Comparison of ENCODE assay signal across 8 mouse cellular contexts in genomic region chr9:48836566-48836930, GRCm38 (mm10). TPM values are rescaled to one million over a fixed set of nuclear protein-coding genes. Genes with fewer than 3 reads are reported as not detected.
A peak's percentile ranks its signal among the peaks of the same experiment; 100 is the strongest.
DNase-seq lines count a peak whose midpoint lies in the region; ATAC-seq lines count a peak whose summit lies in the region.

No protein-coding gene starts in this region.

- ATAC-seq in kidney, embryonic 15.5 days (replicated peaks; ENCODE audit: low FRiP score): no peak; the same call in 1 of the 2 replicates
- ATAC-seq in embryonic facial prominence, embryonic 12.5 days (ENCODE audit: insufficient number of reproducible peaks, insufficient read depth, low FRiP score, low TSS enrichment): no peak
- peak; percentile 9; the same call in 1 of the 2 replicates for ATAC-seq in hindbrain, embryonic 15.5 days (ENCODE audit: low FRiP score, low read depth)
- ATAC-seq in midbrain, embryonic 14.5 days (ENCODE audit: low FRiP score, low TSS enrichment): peak; percentile 22; the same call in 1 of the 2 replicates
- no peak for ATAC-seq in megakaryocyte progenitor cell, adult 5-6 weeks (replicated peaks; ENCODE audit: poor library complexity)

- no peaks in the 10 kb centered on the region for H3K9me3 ChIP-seq in kidney, embryonic 15.5 days (replicated peaks)
- no peaks in the 10 kb centered on the region for H3K9me3 ChIP-seq in embryonic facial prominence, embryonic 12.5 days
- H3K9me3 ChIP-seq in hindbrain, embryonic 15.5 days: no peaks in the 10 kb centered on the region
- H3K9me3 ChIP-seq in midbrain, embryonic 14.5 days (ENCODE audit: control insufficient read depth, low read length): no peaks in the 10 kb centered on the region

- H3K36me3 ChIP-seq in kidney, embryonic 15.5 days: no peaks in the 10 kb centered on the region
- no peaks in the 10 kb centered on the region for H3K36me3 ChIP-seq in embryonic facial prominence, embryonic 12.5 days
- H3K36me3 ChIP-seq in hindbrain, embryonic 15.5 days: no peaks in the 10 kb centered on the region
- H3K36me3 ChIP-seq in midbrain, embryonic 14.5 days (ENCODE audit: control insufficient read depth, insufficient read depth, low read length): no peaks in the 10 kb centered on the region

- peaks cover 91% of the 10 kb centered on the region for H3K27me3 ChIP-seq in kidney, embryonic 15.5 days
- H3K27me3 ChIP-seq in embryonic facial prominence, embryonic 12.5 days: peaks cover 70% of the 10 kb centered on the region
- H3K27me3 ChIP-seq in hindbrain, embryonic 15.5 days: peaks cover 15% of the 10 kb centered on the region
- H3K27me3 ChIP-seq in midbrain, embryonic 14.5 days (ENCODE audit: control insufficient read depth, insufficient read depth, low read length): peaks cover 11% of the 10 kb centered on the region

- peak overlapping the region; percentile 64 for H3K4me3 ChIP-seq in kidney, embryonic 15.5 days (replicated peaks)
- peak overlapping the region; percentile 60 for H3K4me3 ChIP-seq in embryonic facial prominence, embryonic 12.5 days
- peak overlapping the region; percentile 81 for H3K4me3 ChIP-seq in hindbrain, embryonic 15.5 days
- peak overlapping the region; percentile 68 for H3K4me3 ChIP-seq in midbrain, embryonic 14.5 days (replicated peaks; ENCODE audit: low read depth, low read length)

- WGBS in kidney, embryonic 15.5 days: 1% methylated on average over 12 of the region's 12 CpGs
- 2% methylated on average over 12 of the region's 12 CpGs for WGBS in embryonic facial prominence, embryonic 12.5 days
- under 1% methylated on average over 12 of the region's 12 CpGs for WGBS in hindbrain, embryonic 15.5 days
- whole genome bisulfite sequencing in midbrain, embryonic 14.5 days: 2% methylated on average over 12 of the region's 12 CpGs

- peak overlapping the region; percentile 50; the same call in 1 of the 2 replicates for H3K9ac ChIP-seq in kidney, embryonic 15.5 days
- peak overlapping the region; percentile 69; the same call in 1 of the 2 replicates for H3K9ac ChIP-seq in embryonic facial prominence, embryonic 12.5 days
- peak overlapping the region; percentile 61 for H3K9ac ChIP-seq in hindbrain, embryonic 15.5 days
- peak overlapping the region; percentile 67 for H3K9ac ChIP-seq in midbrain, embryonic 14.5 days (replicated peaks; ENCODE audit: low read length)

- peak overlapping the region; percentile 98 for H3K4me2 ChIP-seq in kidney, embryonic 15.5 days
- peak overlapping the region; percentile 96 for H3K4me2 ChIP-seq in embryonic facial prominence, embryonic 12.5 days (replicated peaks)
- peak overlapping the region; percentile 99 for H3K4me2 ChIP-seq in hindbrain, embryonic 15.5 days
- peak overlapping the region; percentile 99 for H3K4me2 ChIP-seq in midbrain, embryonic 14.5 days (ENCODE audit: low read length)

- peaks cover 33% of the 10 kb centered on the region for H3K4me1 ChIP-seq in kidney, embryonic 15.5 days
- H3K4me1 ChIP-seq in embryonic facial prominence, embryonic 12.5 days: peaks cover 24% of the 10 kb centered on the region
- H3K4me1 ChIP-seq in hindbrain, embryonic 15.5 days (replicated peaks): peaks cover 27% of the 10 kb centered on the region
- peaks cover 26% of the 10 kb centered on the region; the same call in 1 of the 2 replicates for H3K4me1 ChIP-seq in midbrain, embryonic 14.5 days (ENCODE audit: control insufficient read depth, insufficient read depth, low read length)

- H3K27ac ChIP-seq in kidney, embryonic 15.5 days: no peak overlapping the region
- H3K27ac ChIP-seq in embryonic facial prominence, embryonic 12.5 days: no peak overlapping the region
- no peak overlapping the region for H3K27ac ChIP-seq in hindbrain, embryonic 15.5 days (replicated peaks)
- H3K27ac ChIP-seq in midbrain, embryonic 14.5 days (replicated peaks; ENCODE audit: low read depth, low read length): no peak overlapping the region

- DNase-seq in kidney, adult 8-10 months: no peak
- DNase-seq in midbrain, embryonic 14.5 days: no peak
- DNase-seq in layer of hippocampus, postnatal 36 days: no peak
- DNase-seq in right cerebral cortex, postnatal 4 days: no peak

RNA-seq across cellular contexts. Expression of gene Zbtb16, which starts 0.5 kb away (rescaled TPM):
- 1.2 and 2.1 TPM in 2 replicates for polyA plus RNA-seq in kidney, embryonic 15.5 days (2015; fragmentation: Nextera tagmentation; extraction: Ambion mirVana)
- 4.1 and 5.2 TPM in 2 replicates for polyA plus RNA-seq in embryonic facial prominence, embryonic 12.5 days (2016; fragmentation: Nextera tagmentation; extraction: Ambion mirVana)
- 6.8 and 7.9 TPM in 2 replicates for polyA plus RNA-seq in hindbrain, embryonic 15.5 days (2015; fragmentation: Nextera tagmentation; extraction: Ambion mirVana)
- 6.0 and 7.0 TPM in 2 replicates for polyA plus RNA-seq in midbrain, embryonic 14.5 days (2014; fragmentation: Nextera tagmentation; extraction: Ambion mirVana)
- total RNA-seq in megakaryocyte progenitor cell, adult 5-6 weeks (2015): 4.7 and 5.8 TPM in 2 replicates
- 4.7 and 5.2 TPM in 2 replicates for total RNA-seq in megakaryocyte progenitor cell, adult 5-6 weeks (2017)
- total RNA-seq in layer of hippocampus, postnatal 36 days (2021): 100 to 1,000 TPM; 104 to 149 TPM

Comparison
In these comparisons a context has a peak if more than half of its experiments do, and no peak if none do; other contexts are left out.
1. ATAC-seq: peak in hindbrain, embryonic 15.5 days (single experiment) and midbrain, embryonic 14.5 days (single experiment); none in kidney, embryonic 15.5 days (single experiment), embryonic facial prominence, embryonic 12.5 days (single experiment) and megakaryocyte progenitor cell, adult 5-6 weeks (single experiment).
2. Peak in every context shown above with its lines, with median percentiles within 50 percentile points of each other: H3K4me2 ChIP-seq, H3K4me3 ChIP-seq and H3K9ac ChIP-seq.